ENCODE assay signal across 13 mouse cellular contexts in the genomic region with DNA sequence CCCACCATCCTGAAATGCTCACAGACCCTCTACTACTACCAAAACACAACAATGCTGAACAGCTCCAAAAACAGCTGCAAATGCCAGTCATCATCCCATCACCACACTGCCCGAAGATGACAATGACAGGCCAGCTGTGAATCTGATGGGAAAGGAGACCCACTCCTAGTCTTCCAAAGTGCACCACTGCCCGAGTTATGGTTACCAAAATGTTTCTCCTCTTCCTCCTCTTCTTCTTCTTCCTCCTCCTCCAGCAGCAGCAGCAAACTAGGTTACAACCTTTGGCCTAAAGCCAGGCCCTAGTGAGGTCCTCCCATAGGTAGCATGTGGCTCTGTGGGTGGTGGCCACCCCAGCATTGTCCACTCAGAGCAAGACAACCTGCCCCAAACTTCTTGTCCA. TPM values are rescaled to one million over a fixed set of nuclear protein-coding genes. Genes with fewer than 3 reads are reported as not detected.
DNase-seq lines count a peak whose midpoint lies in the region.
"Had no signal": no experiment of that assay in that cellular context is flagged by ENCODE, and none has a peak within 500 bp of the region (broad histone marks: within the 10 kb centered on the region; RNA-seq: fewer than 3 reads in every experiment).

No protein-coding gene starts in this region.

- intact Hi-C loops in heart, postnatal 14 days (cut with DNase I): loop anchor here (5.0 kb wide), 2 partner anchors 55 to 200 kb away; a partner anchor contains a TSS

- peak; percentile 34 for DNase-seq in cerebellum, adult 11-12 months
- DNase-seq in cerebellum, postnatal 4 days (ENCODE audit: low spot score in 2 of 2): no peak
- DNase-seq in heart, adult 11 months: peak; percentile 83
- DNase-seq in heart, postnatal 14 days: no peak
- DNase-seq in testis, postnatal 10 days (ENCODE audit: low spot score): peak; percentile 36
- no peak for DNase-seq in testis, postnatal 14 days (ENCODE audit: low spot score)
- no peak for DNase-seq in spleen, postnatal 14 days (ENCODE audit: low spot score in 2 of 2)
- DNase-seq: adrenal gland, adult 8-10 months; adrenal gland, postnatal 36 days; B cell, adult 2 months; cerebellum, postnatal 10 days; forebrain, postnatal 0 days; gastrocnemius, postnatal 14 days had no signal

RNA-seq across cellular contexts. Expression of a gene that starts 4.6 kb away (rescaled TPM):
- total RNA-seq in heart, postnatal 14 days (2021): 10 to 100 TPM; 15.8 to 19.0 TPM

RNA-seq across cellular contexts. Expression of a gene that starts 52.9 kb away (rescaled TPM):
- total RNA-seq in heart, postnatal 14 days (2021): 10 to 100 TPM; 57.3 to 61.8 TPM

Comparison
In these comparisons a context has a peak if more than half of its experiments do, and no peak if none do; other contexts are left out.
1. DNase-seq: peak in cerebellum, adult 11-12 months (single experiment), heart, adult 11 months (single experiment) and testis, postnatal 10 days (single experiment); none in cerebellum, postnatal 4 days (0 of 2), heart, postnatal 14 days (0 of 2), testis, postnatal 14 days (single experiment) and spleen, postnatal 14 days (0 of 2).